Mouse (Mus musculus): ENCODE results near the gene March11. TPM values are rescaled to one million over a fixed set of nuclear protein-coding genes. Genes with fewer than 3 reads are reported as not detected.

Gene March11
- polyA plus RNA-seq (2015; fragmentation: Illumina TruSeq; extraction: RNeasy Lipid Tissue Mini Kit (QIAGEN cat#74804); ENCODE audit: insufficient read depth, low read depth, low replicate concordance), result not detected

GRCm38 (mm10) chr15:26308629-26309230, at the start of gene March11:
Gene March11, plus strand, starts transcription at chr15:26309048.

